Mouse (Mus musculus) liver, embryonic 14.5 days (tissue): ENCODE results near the gene Foxn3. TPM values are rescaled to one million over a fixed set of nuclear protein-coding genes. Genes with fewer than 3 reads are reported as not detected.

Experiments used
- ATAC-seq: fragments of 200-750 bp; cut with Nextera tagmentation; 2 replicates; pipeline ENCODE4 v1.8.0; 2017; ENCODE audit warnings: moderate number of reproducible peaks, mild to moderate bottlenecking, moderate library complexity; ENCODE audit not compliant: insufficient read depth
- DNase-seq, 3 experiments: peaks; one replicate each; pipeline ENCODE4 v3.0.0-alpha.2; 2012 to 2013; ENCODE audit warnings: low read depth in 3 of 3, low spot score in 3 of 3
- H3K27ac ChIP-seq: fragments of 300-500 bp; sonication (generic); 2 replicates; pipeline ENCODE4 v1.5.1; 2014; ENCODE audit warnings: moderate library complexity, mild to moderate bottlenecking, control low read depth, inconsistent platforms
- H3K27me3 ChIP-seq: fragments of 300-500 bp; sonication (generic); 2 replicates; pipeline ENCODE4 v1.6.1; 2014; ENCODE audit warnings: mild to moderate bottlenecking, low read length, moderate library complexity; ENCODE audit not compliant: control insufficient read depth, insufficient read depth
- H3K36me3 ChIP-seq: fragments of 300-500 bp; sonication (generic); replicated peaks from 2 replicates; pipeline ENCODE4 v1.6.1; 2014; ENCODE audit warnings: low read depth; ENCODE audit not compliant: control insufficient read depth, insufficient read depth
- H3K4me1 ChIP-seq, 2 experiments: fragments of 200-500 bp in 1 of 2; fragments of 300-500 bp in 1 of 2; sonication (generic) in 1 of 2; replicated peaks; 2 replicates each; pipeline ENCODE4 v1.6.1; 2012 to 2014; ENCODE audit warnings: antibody characterized with exemption in 1 of 2, inconsistent platforms in 1 of 2, low read length in 1 of 2; ENCODE audit not compliant: control insufficient read depth in 2 of 2, insufficient read depth in 2 of 2
- H3K4me2 ChIP-seq: fragments of 300-500 bp; sonication (generic); 2 replicates; pipeline ENCODE4 v1.6.1; 2014; ENCODE audit warnings: low read depth, mild to moderate bottlenecking, control low read depth, moderate library complexity
- H3K4me3 ChIP-seq, 2 experiments: fragments of 200-500 bp in 1 of 2; fragments of 300-500 bp in 1 of 2; sonication (generic) in 1 of 2; 2 replicates each; pipeline ENCODE4 v1.5.1; 2012 to 2014; ENCODE audit warnings: low read depth in 2 of 2, low read length in 2 of 2, mild to moderate bottlenecking in 2 of 2, control low read depth in 1 of 2, inconsistent platforms in 1 of 2, moderate library complexity in 1 of 2; ENCODE audit not compliant: insufficient read depth in 1 of 2
- H3K9ac ChIP-seq: fragments of 300-500 bp; sonication (generic); replicated peaks from 2 replicates; pipeline ENCODE4 v1.6.1; 2014; ENCODE audit warnings: mild to moderate bottlenecking, control low read depth, moderate library complexity
- H3K9me3 ChIP-seq: fragments of 300-500 bp; sonication (generic); 2 replicates; pipeline ENCODE4 v1.6.1; 2016; ENCODE audit warnings: low read length, mixed read lengths; ENCODE audit not compliant: control insufficient read depth
- CTCF ChIP-seq: IDR thresholded peaks from 2 replicates; pipeline ENCODE4 v1.5.1; 2016; ENCODE audit warnings: antibody characterized with exemption, low read depth, control low read depth
- EP300 ChIP-seq: IDR thresholded peaks from 2 replicates; pipeline ENCODE4 v1.6.1; 2016; ENCODE audit warnings: antibody characterized with exemption, low read depth
- WGBS: fragments of 180-500 bp; shearing (Covaris S2); extraction: QIAGEN DNeasy Blood & Tissue Kit; methylation state at CpG from one replicate; pipeline ENCODE4 v1.1.7; 2014; ENCODE audit not compliant: insufficient replicate concordance; 5-methylcytosine and 5-hydroxymethylcytosine counted together
- polyA plus RNA-seq, 2 experiments: library from polyadenylated mRNA; depleted of rRNA in 1 of 2; stranded (reverse) in 1 of 2; unstranded in 1 of 2; fragments of >200 nt; fragmentation: Nextera tagmentation in 1 of 2; extraction: Ambion mirVana in 1 of 2; gene quantifications; 2 replicates each; pipeline versions ENCODE4 v1.2.1 to v1.2.3; 2012 to 2014

Gene Foxn3
- polyA plus RNA-seq, 2 experiments = 2.7 to 13.6 TPM

- Histone ChIP-seq H3K4me2 (no peak overlapping the region), H3K27ac (no peak overlapping the region), H3K27me3 (no peaks in the 10 kb centered on the region), H3K9ac (no peak overlapping the region), H3K4me3 (no peak overlapping the region), H3K36me3 (no peaks in the 10 kb centered on the region), H3K9me3 (no peaks in the 10 kb centered on the region), H3K4me1 (peaks cover 0 to 3% of the 10 kb centered on the region in 2 experiments; a peak in 1 of 4 replicates)
- DNase-seq (no peak), ATAC-seq (no peak)
- TF ChIP-seq EP300 = no peak
- no peak for TF ChIP-seq CTCF
- 68% methylated on average over 11 of the region's 11 CpGs for WGBS
Measured at GRCm38 (mm10) chr12:99262066-99262599, 301.2 kb downstream of the Foxn3 start.

- no peaks in the 10 kb centered on the region for H3K27me3 ChIP-seq
- no peaks in the 10 kb centered on the region for H3K9me3 ChIP-seq
- no peak overlapping the region for H3K4me2 ChIP-seq
- no peak overlapping the region for H3K9ac ChIP-seq
- peaks cover 0 to 3% of the 10 kb centered on the region in 2 experiments; a peak in 1 of 4 replicates for H3K4me1 ChIP-seq
- no peak overlapping the region for H3K4me3 ChIP-seq
- TF ChIP-seq CTCF (no peak), EP300 (no peak)
- H3K36me3 ChIP-seq = no peaks in the 10 kb centered on the region
- DNase-seq = no peak
- WGBS = 77% methylated on average over 10 of the region's 10 CpGs
- no peak for ATAC-seq
- no peak overlapping the region for H3K27ac ChIP-seq
Measured at GRCm38 (mm10) chr12:99260171-99260570, 303.2 kb downstream of the Foxn3 start.

GRCm38 (mm10) chr12:99257570-99257969, 305.8 kb downstream of the Foxn3 start:
- H3K27ac ChIP-seq = no peak overlapping the region
- WGBS = 26% methylated on average over 5 of the region's 5 CpGs
- ATAC-seq (no peak), DNase-seq (no peak)
- TF ChIP-seq CTCF (no peak), EP300 (no peak)
- H3K4me1 ChIP-seq = peaks cover 0 to 3% of the 10 kb centered on the region in 2 experiments; a peak in 1 of 4 replicates
- no peak overlapping the region for H3K9ac ChIP-seq
- H3K27me3 ChIP-seq = no peaks in the 10 kb centered on the region
- H3K36me3 ChIP-seq = no peaks in the 10 kb centered on the region
- no peaks in the 10 kb centered on the region for H3K9me3 ChIP-seq
- no peak overlapping the region for H3K4me2 ChIP-seq
- no peak overlapping the region for H3K4me3 ChIP-seq

GRCm38 (mm10) chr12:99256997-99257396, 306.4 kb downstream of the Foxn3 start:
- H3K4me1 ChIP-seq = peaks cover 0 to 3% of the 10 kb centered on the region in 2 experiments; a peak in 1 of 4 replicates
- no peak overlapping the region for H3K9ac ChIP-seq
- DNase-seq (no peak), ATAC-seq (no peak)
- 53% methylated on average over 8 of the region's 8 CpGs for WGBS
- H3K9me3 ChIP-seq = no peaks in the 10 kb centered on the region
- no peaks in the 10 kb centered on the region for H3K27me3 ChIP-seq
- H3K27ac ChIP-seq = no peak overlapping the region
- no peak for TF ChIP-seq EP300
- no peak overlapping the region for H3K4me3 ChIP-seq
- no peaks in the 10 kb centered on the region for H3K36me3 ChIP-seq
- H3K4me2 ChIP-seq = no peak overlapping the region

- DNase-seq = no peak
- H3K36me3 ChIP-seq = no peaks in the 10 kb centered on the region
- WGBS = 56% methylated on average over 5 of the region's 5 CpGs
Measured at GRCm38 (mm10) chr12:99256463-99256862, 306.9 kb downstream of the Foxn3 start.

More at GRCm38 (mm10) chr12:99256463-99256862, 306.9 kb downstream of the Foxn3 start:
- H3K4me3 ChIP-seq = no peak overlapping the region
- H3K4me2 ChIP-seq = no peak overlapping the region
- H3K9me3 ChIP-seq = no peaks in the 10 kb centered on the region
- TF ChIP-seq CTCF (no peak), EP300 (no peak)
- H3K4me1 ChIP-seq = peaks cover 0 to 3% of the 10 kb centered on the region in 2 experiments; a peak in 1 of 4 replicates
- no peaks in the 10 kb centered on the region for H3K27me3 ChIP-seq
- no peak overlapping the region for H3K27ac ChIP-seq
- H3K9ac ChIP-seq = no peak overlapping the region
- ATAC-seq = no peak
